Mouse (Mus musculus) bone marrow macrophage, adult 2 months (primary cell): ENCODE measurements around the gene Elavl4.

Experiments
- CTCF ChIP-seq: IDR thresholded peaks from 2 replicates; pipeline ENCODE4 v1.5.1; 2012; ENCODE audit warnings: low read depth, mild to moderate bottlenecking, low read length, moderate library complexity
- POLR2A ChIP-seq: IDR thresholded peaks from 2 replicates; pipeline ENCODE4 v1.6.1; 2012; ENCODE audit warnings: mild to moderate bottlenecking, low read depth, low read length, borderline replicate concordance

DNA sequence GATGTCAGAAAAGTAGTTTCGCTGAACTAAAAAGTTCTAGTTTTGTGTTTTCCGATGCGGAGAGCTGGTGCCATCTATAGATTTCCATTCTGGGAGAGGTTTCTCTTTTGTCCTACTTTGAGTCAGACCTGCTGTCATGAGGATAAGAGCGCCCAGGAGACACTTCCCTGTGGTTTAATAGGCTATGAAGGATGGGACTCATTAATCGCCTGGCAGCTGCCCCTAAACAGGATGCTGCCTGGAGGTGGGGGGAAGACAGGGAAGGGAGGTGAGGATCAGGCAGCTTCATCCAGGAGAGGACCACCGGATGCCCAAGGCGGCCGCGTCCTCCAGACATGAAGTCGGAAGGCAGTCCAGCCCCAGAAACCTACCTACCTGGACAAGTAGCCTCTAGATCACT, 126.2 kb downstream of the Elavl4 start:
- TF ChIP-seq CTCF, result no peak
- TF ChIP-seq POLR2A, result no peak
